Mouse (Mus musculus): ENCODE measurements around the gene Hddc3. TPM values are rescaled to one million over a fixed set of nuclear protein-coding genes. Genes with fewer than 3 reads are reported as not detected.

Gene Hddc3
- polyA plus RNA-seq, 1 experiment from 2014 or later = 27.9 TPM

GRCm38 (mm10) chr7:80374280-80374679 is 31.4 kb downstream of the Hddc3 start:
- WGBS = 68% methylated on average over 3 of the region's 3 CpGs
- DNase-seq (ENCODE audit: extremely low spot score, low spot score) = no peak
- no peak overlapping the region for H3K27ac ChIP-seq
- no peaks in the 10 kb centered on the region for H3K9me3 ChIP-seq
- H3K27me3 ChIP-seq (ENCODE audit: poor library complexity, severe bottlenecking) = no peaks in the 10 kb centered on the region
- H3K4me1 ChIP-seq = peaks cover 23% of the 10 kb centered on the region
- H3K4me3 ChIP-seq = no peak overlapping the region
- H3K36me3 ChIP-seq (replicated peaks) = 0 out of 2 replicates have a peak, but pooled peaks cover 5% of the 10 kb centered on the region

GRCm38 (mm10) chr7:80374733-80375132 is 31.8 kb downstream of the Hddc3 start:
- H3K27ac ChIP-seq = no peak overlapping the region
- no peaks in the 10 kb centered on the region for H3K27me3 ChIP-seq (ENCODE audit: poor library complexity, severe bottlenecking)
- no peak for DNase-seq (ENCODE audit: extremely low spot score, low spot score)
- H3K4me3 ChIP-seq = no peak overlapping the region
- 93% methylated on average over 3 of the region's 3 CpGs for WGBS
- H3K4me1 ChIP-seq = peaks cover 18% of the 10 kb centered on the region
- 0 out of 2 replicates have a peak, but pooled peaks cover 5% of the 10 kb centered on the region for H3K36me3 ChIP-seq (replicated peaks)
- H3K9me3 ChIP-seq = no peaks in the 10 kb centered on the region

GRCm38 (mm10) chr7:80375376-80376039 is 32.6 kb downstream of the Hddc3 start:
- Histone ChIP-seq H3K4me1 (peaks cover 11% of the 10 kb centered on the region), H3K9me3 (no peaks in the 10 kb centered on the region), H3K36me3 (replicated peaks) (0 out of 2 replicates have a peak, but pooled peaks cover 5% of the 10 kb centered on the region), H3K27me3 (ENCODE audit: poor library complexity, severe bottlenecking) (no peaks in the 10 kb centered on the region), H3K27ac (no peak overlapping the region), H3K4me3 (no peak overlapping the region)
- WGBS = 91% methylated on average over 9 of the region's 9 CpGs
- DNase-seq (ENCODE audit: extremely low spot score, low spot score) = no peak

- Histone ChIP-seq H3K27ac (no peak overlapping the region), H3K9me3 (no peaks in the 10 kb centered on the region), H3K4me3 (no peak overlapping the region), H3K27me3 (ENCODE audit: poor library complexity, severe bottlenecking) (peaks cover 5% of the 10 kb centered on the region; the same call in 1 of the 2 replicates), H3K4me1 (peaks cover 5% of the 10 kb centered on the region; the same call in 1 of the 2 replicates), H3K36me3 (replicated peaks) (0 out of 2 replicates have a peak, but pooled peaks cover 7% of the 10 kb centered on the region)
- 84% methylated on average over 10 of the region's 10 CpGs for WGBS
- DNase-seq (ENCODE audit: extremely low spot score, low spot score) = no peak
Measured at GRCm38 (mm10) chr7:80376192-80376591, 33.3 kb downstream of the Hddc3 start.

DNA sequence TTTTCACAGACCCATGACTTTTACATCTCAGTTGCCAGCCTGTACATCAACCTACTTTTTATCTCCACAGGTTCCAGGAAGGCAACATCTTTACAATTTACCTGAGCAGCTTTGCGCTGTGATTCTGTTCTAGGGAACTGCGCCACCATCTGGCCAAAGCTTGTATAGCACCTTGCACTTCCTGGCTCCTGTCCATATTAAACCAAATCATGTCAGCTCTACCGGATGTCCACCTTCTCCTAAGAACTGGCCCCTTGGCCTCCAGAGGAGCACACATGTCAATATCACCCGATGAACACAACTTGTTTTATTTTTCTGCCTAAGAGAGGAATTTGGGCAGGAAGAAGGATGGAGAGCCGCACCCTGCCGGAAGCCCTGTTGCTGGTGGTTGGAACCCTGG is 34.6 kb downstream of the Hddc3 start:
- H3K27ac ChIP-seq = no peak overlapping the region
- peak; percentile 62 for DNase-seq (ENCODE audit: extremely low spot score, low spot score)
- no peaks in the 10 kb centered on the region for H3K9me3 ChIP-seq
- peaks cover 1% of the 10 kb centered on the region for H3K4me1 ChIP-seq
- no peak overlapping the region for H3K4me3 ChIP-seq
- peaks cover 7% of the 10 kb centered on the region; the same call in 1 of the 2 replicates for H3K36me3 ChIP-seq (replicated peaks)
- WGBS = 36% methylated on average over 6 of the region's 6 CpGs
- H3K27me3 ChIP-seq (ENCODE audit: poor library complexity, severe bottlenecking) = peaks cover 18% of the 10 kb centered on the region

GRCm38 (mm10) chr7:80379531-80379930 is 36.6 kb downstream of the Hddc3 start:
- Histone ChIP-seq H3K4me3 (no peak overlapping the region), H3K27ac (no peak overlapping the region)
- WGBS = 68% methylated on average over 13 of the region's 13 CpGs

DNA sequence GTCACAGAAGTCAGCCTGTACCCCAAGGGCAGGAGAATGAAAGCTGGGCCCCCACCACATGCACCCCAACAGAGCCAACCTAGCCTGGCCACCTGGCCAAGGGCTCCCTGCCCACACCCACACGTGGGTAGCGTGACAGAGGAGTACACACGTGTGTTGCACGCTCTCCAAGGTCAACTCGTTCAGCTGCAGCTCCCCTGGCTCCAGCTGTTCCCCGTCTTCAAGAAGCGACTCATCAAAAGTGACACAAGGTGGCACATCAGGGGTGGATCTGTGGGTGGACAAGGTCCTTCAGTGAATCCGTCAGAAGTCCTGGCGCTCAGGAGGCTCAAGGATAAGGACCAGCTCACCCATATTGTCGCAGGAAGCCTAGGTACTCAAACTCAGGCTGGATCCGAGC is 40.0 kb downstream of the Hddc3 start:
- peaks cover 24% of the 10 kb centered on the region for H3K4me1 ChIP-seq

More at GRCm38 (mm10) chr7:80379531-80379930, 36.6 kb downstream of the Hddc3 start:
- H3K9me3 ChIP-seq = no peaks in the 10 kb centered on the region
- H3K4me1 ChIP-seq = peaks cover 6% of the 10 kb centered on the region
- H3K36me3 ChIP-seq (replicated peaks) = peaks cover 7% of the 10 kb centered on the region; the same call in 1 of the 2 replicates
- H3K27me3 ChIP-seq (ENCODE audit: poor library complexity, severe bottlenecking) = peaks cover 34% of the 10 kb centered on the region
- DNase-seq (ENCODE audit: extremely low spot score, low spot score) = no peak

DNA sequence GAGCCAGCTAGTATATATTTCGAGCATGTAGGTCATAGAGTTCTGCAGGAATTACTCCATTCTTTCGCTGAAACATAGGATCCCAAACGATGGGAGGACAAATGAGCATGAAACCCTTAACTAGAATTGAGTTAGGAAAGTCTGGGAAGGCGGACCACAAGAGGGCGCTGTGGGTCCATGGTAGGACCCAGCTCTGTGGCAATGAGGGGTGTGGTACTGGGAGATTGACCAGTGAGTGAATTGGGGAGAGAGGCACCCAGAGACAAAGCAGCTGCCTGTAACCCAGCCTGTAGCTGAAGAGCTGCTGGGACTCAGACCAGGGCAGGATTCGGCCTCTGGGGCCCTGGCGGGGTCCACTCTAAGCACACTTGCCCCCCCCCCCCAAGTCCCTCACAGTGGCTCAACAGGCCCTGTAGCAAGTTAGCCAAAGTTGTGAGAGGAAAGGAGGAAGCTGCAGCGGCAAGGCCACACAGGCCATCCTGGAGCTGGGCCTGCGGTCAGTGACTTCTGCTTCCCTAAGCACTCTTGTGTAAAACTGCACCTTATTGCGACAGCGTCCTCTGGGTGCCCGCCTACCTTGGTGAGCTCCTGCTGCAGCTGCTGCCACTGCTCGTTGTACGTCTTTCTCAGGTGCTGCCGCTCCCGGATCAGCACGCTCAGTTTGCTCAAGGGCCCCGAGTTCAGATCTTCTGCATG is 43.5 kb downstream of the Hddc3 start:
- H3K4me3 ChIP-seq = peak overlapping the region; percentile 47
- peaks cover 17% of the 10 kb centered on the region for H3K36me3 ChIP-seq (replicated peaks)
- peaks cover 37% of the 10 kb centered on the region for H3K4me1 ChIP-seq
- DNase-seq (ENCODE audit: extremely low spot score, low spot score) = peak; percentile 92
- H3K27ac ChIP-seq = peak overlapping the region; percentile 81
- H3K9me3 ChIP-seq = no peaks in the 10 kb centered on the region
- 30% methylated on average over 18 of the region's 18 CpGs for WGBS
- peaks cover 58% of the 10 kb centered on the region for H3K27me3 ChIP-seq (ENCODE audit: poor library complexity, severe bottlenecking)

More for the DNA sequence above, 40.0 kb downstream of the Hddc3 start:
- 79% methylated on average over 11 of the region's 11 CpGs for whole genome bisulfite sequencing
- H3K4me3 ChIP-seq = no peak overlapping the region
- no peak for DNase-seq (ENCODE audit: extremely low spot score, low spot score)
- H3K36me3 ChIP-seq (replicated peaks) = peaks cover 7% of the 10 kb centered on the region; the same call in 1 of the 2 replicates
- peaks cover 49% of the 10 kb centered on the region for H3K27me3 ChIP-seq (ENCODE audit: poor library complexity, severe bottlenecking)
- 0 out of 2 replicates have a peak overlapping the region, but pooled peaks have one; percentile 7 for H3K27ac ChIP-seq
- H3K9me3 ChIP-seq = no peaks in the 10 kb centered on the region

- Histone ChIP-seq H3K27me3 (ENCODE audit: poor library complexity, severe bottlenecking) (peaks cover 50% of the 10 kb centered on the region), H3K27ac (peak overlapping the region; percentile 81), H3K4me1 (peaks cover 37% of the 10 kb centered on the region), H3K9me3 (no peaks in the 10 kb centered on the region), H3K36me3 (replicated peaks) (peaks cover 25% of the 10 kb centered on the region), H3K4me3 (peak overlapping the region; percentile 47)
- WGBS = 20% methylated on average over 17 of the region's 17 CpGs
- DNase-seq (ENCODE audit: extremely low spot score, low spot score) = peak; percentile 26
Measured at GRCm38 (mm10) chr7:80387033-80387632, 44.2 kb downstream of the Hddc3 start.

DNA sequence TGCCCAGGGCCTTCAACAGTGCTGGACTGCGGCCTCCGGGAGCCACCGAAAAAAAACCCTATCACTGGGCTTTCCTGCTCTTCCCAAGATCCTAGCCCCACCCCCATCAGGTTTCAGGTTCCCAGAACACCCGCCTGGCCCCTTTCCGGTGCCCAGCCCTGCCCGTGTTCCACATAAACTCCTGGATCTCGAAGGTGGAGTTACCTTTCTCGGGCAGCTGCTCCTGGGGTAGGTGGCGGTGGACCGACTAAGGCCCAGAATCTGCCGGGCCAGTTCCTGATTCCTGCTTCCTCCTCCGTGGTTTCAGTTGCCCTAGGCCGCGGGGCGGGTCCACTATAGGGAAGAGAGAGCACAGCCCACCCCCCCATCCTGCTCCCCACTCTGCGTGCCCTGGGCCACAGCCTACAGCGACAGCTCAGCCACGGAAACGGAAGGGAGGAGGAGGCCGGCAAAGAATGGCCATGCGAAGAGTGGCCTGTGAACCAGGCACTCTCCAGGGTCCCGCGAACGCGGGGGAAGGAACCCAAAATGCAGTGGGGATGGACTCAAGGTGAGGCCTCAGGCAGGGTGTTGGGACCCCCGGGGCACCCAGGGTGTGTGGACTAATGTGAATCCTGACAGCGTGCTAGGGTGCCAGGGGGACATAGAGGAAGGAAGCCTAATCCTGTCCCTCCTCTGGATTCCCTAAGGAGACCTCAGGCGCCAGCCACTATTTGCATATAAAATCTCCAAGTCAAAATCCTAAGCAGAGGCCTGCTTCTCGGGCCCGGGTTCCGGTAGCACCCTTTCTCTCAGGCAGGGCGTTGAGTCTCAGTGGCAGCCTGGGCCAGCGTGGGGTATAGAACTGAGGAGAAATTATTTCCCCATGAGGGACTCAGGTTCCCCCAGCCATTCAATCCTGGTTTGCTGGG is 45.0 kb downstream of the Hddc3 start, which contains the start of gene Fes:
Gene Fes, minus strand, starts transcription at position 314 of the 911 bp plus-strand sequence.
- no peaks in the 10 kb centered on the region for H3K9me3 ChIP-seq
- peak; percentile 53 for DNase-seq (ENCODE audit: extremely low spot score, low spot score)
- peak within 1 kb of the TSS; percentile 81 for H3K27ac ChIP-seq
- H3K4me1 ChIP-seq = peaks cover 31% of the 10 kb centered on the region
- peaks cover 32% of the 10 kb centered on the region for H3K36me3 ChIP-seq (replicated peaks)
- H3K4me3 ChIP-seq = peak within 1 kb of the TSS; percentile 47
- peaks cover 43% of the 10 kb centered on the region for H3K27me3 ChIP-seq (ENCODE audit: poor library complexity, severe bottlenecking)
- 5% methylated on average over 33 of the region's 33 CpGs for WGBS

- H3K4me3 ChIP-seq = no peak overlapping the region
- peaks cover 68% of the 10 kb centered on the region for H3K36me3 ChIP-seq (replicated peaks)
- H3K27me3 ChIP-seq (ENCODE audit: poor library complexity, severe bottlenecking) = peaks cover 23% of the 10 kb centered on the region
- 96% methylated on average over 15 of the region's 15 CpGs for WGBS
- no peaks in the 10 kb centered on the region for H3K9me3 ChIP-seq
- DNase-seq (ENCODE audit: extremely low spot score, low spot score) = no peak
- H3K27ac ChIP-seq = no peak overlapping the region
- H3K4me1 ChIP-seq = peaks cover 21% of the 10 kb centered on the region
Measured at GRCm38 (mm10) chr7:80392119-80392518, 49.2 kb downstream of the Hddc3 start.

DNA sequence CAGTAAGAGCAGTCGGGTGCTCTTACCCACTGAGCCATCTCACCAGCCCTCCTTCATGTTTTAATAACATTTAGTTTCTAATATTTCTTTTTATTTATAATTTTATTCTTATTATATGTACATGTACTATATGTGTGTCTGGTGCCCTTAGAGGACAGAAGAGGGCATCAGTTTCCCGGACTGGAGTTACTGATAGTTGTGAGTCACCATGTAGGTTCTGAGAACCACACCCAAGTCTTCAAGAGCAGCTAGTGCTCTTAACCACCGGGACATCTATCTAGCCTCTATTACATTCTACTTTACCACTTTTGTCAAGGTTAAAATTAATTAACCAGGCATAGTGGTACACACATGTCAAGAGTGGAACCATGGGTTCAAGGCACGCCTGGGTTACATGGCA is 51.7 kb downstream of the Hddc3 start:
- no peak for DNase-seq (ENCODE audit: extremely low spot score, low spot score)
- no peaks in the 10 kb centered on the region for H3K27me3 ChIP-seq (ENCODE audit: poor library complexity, severe bottlenecking)
- H3K4me3 ChIP-seq = no peak overlapping the region
- peaks cover 17% of the 10 kb centered on the region for H3K4me1 ChIP-seq
- WGBS = 94% methylated on average over 4 of the region's 4 CpGs
- no peak overlapping the region for H3K27ac ChIP-seq
- peaks cover 80% of the 10 kb centered on the region for H3K36me3 ChIP-seq (replicated peaks)
- H3K9me3 ChIP-seq = no peaks in the 10 kb centered on the region
